Mouse (Mus musculus): ENCODE results near the gene Aebp1.

- no peak for TF ChIP-seq POLR2A (IDR thresholded peaks at IDR 0.05; ENCODE audit: insufficient read depth, low read depth, low read length)
- TF ChIP-seq CTCF (IDR thresholded peaks at IDR 0.05; ENCODE audit: insufficient read depth, low read depth, low read length): no peak
Measured at GRCm38 (mm10) chr11:5858723-5859122, 3.0 kb upstream of the Aebp1 start.

All from olfactory bulb, adult 2 months (tissue).